Mouse (Mus musculus) limb, embryonic 12.5 days (tissue): ENCODE results near the gene Ajap1. TPM values are rescaled to one million over a fixed set of nuclear protein-coding genes. Genes with fewer than 3 reads are reported as not detected.

Experiments
- ATAC-seq: fragments of 200-750 bp; cut with Nextera tagmentation; 2 replicates; pipeline ENCODE4 v1.8.0; 2017; ENCODE audit warnings: low read depth, moderate TSS enrichment; ENCODE audit not compliant: insufficient number of reproducible peaks, insufficient read depth, low FRiP score, low TSS enrichment
- H3K27ac ChIP-seq: fragments of 300-500 bp; sonication (generic); 2 replicates; pipeline ENCODE4 v1.5.1; 2016; ENCODE audit warnings: mild to moderate bottlenecking, moderate library complexity
- H3K27me3 ChIP-seq: fragments of 300-500 bp; sonication (generic); 2 replicates; pipeline ENCODE4 v1.6.1; 2016; ENCODE audit warnings: mild to moderate bottlenecking, moderate library complexity
- H3K36me3 ChIP-seq: fragments of 300-500 bp; sonication (generic); 2 replicates; pipeline ENCODE4 v1.6.1; 2016; ENCODE audit warnings: mild to moderate bottlenecking, moderate library complexity
- H3K4me1 ChIP-seq: fragments of 300-500 bp; sonication (generic); replicated peaks from 2 replicates; pipeline ENCODE4 v1.6.1; 2016
- H3K4me2 ChIP-seq: fragments of 300-500 bp; sonication (generic); 2 replicates; pipeline ENCODE4 v1.6.1; 2016; ENCODE audit warnings: mild to moderate bottlenecking, moderate library complexity
- H3K4me3 ChIP-seq: fragments of 300-500 bp; sonication (generic); replicated peaks from 2 replicates; pipeline ENCODE4 v1.5.1; 2016; ENCODE audit warnings: mild to moderate bottlenecking
- H3K9ac ChIP-seq: fragments of 300-500 bp; sonication (generic); replicated peaks from 2 replicates; pipeline ENCODE4 v1.6.1; 2016; ENCODE audit warnings: mild to moderate bottlenecking, moderate library complexity
- H3K9me3 ChIP-seq: fragments of 300-500 bp; sonication (generic); 2 replicates; pipeline ENCODE4 v1.6.1; 2016; ENCODE audit warnings: mild to moderate bottlenecking, moderate library complexity
- WGBS: fragments of 180-500 bp; shearing (Covaris S2); methylation state at CpG from one replicate; pipeline ENCODE4 v1.1.7; 2016; 5-methylcytosine and 5-hydroxymethylcytosine counted together
- polyA plus RNA-seq: library from polyadenylated mRNA; unstranded; fragments of >200 nt; fragmentation: Nextera tagmentation; extraction: Ambion mirVana; gene quantifications from 2 replicates; pipeline ENCODE4 v1.2.1, GENCODE M21; 2016

Ajap1 gene
- polyA plus RNA-seq, 1 experiment from 2014 or later = 0.61 TPM

- Histone ChIP-seq H3K36me3 (no peaks in the 10 kb centered on the region), H3K9ac (no peak overlapping the region), H3K27ac (no peak overlapping the region), H3K27me3 (peaks cover 61% of the 10 kb centered on the region), H3K4me1 (peaks cover 47% of the 10 kb centered on the region), H3K9me3 (no peaks in the 10 kb centered on the region), H3K4me3 (peak overlapping the region; percentile 15; the same call in 1 of the 2 replicates), H3K4me2 (peak overlapping the region; percentile 45)
- no peak for ATAC-seq
- WGBS = 1% methylated on average over 7 of the region's 7 CpGs
These were observed 1.8 kb upstream of the Ajap1 start for GRCm38 (mm10) chr4:153484392-153484791.

GRCm38 (mm10) chr4:153481361-153482234 lies 1.0 kb downstream of the Ajap1 start:
- Histone ChIP-seq H3K4me1 (peaks cover 56% of the 10 kb centered on the region), H3K27me3 (peaks cover 84% of the 10 kb centered on the region), H3K9me3 (no peaks in the 10 kb centered on the region), H3K9ac (peak overlapping the region; percentile 56), H3K36me3 (no peaks in the 10 kb centered on the region), H3K4me3 (peak overlapping the region; percentile 48), H3K27ac (no peak overlapping the region), H3K4me2 (peak overlapping the region; percentile 91)
- 1% methylated on average over 69 of the region's 71 CpGs for WGBS
- ATAC-seq = no peak

- peak overlapping the region; percentile 91 for H3K4me2 ChIP-seq
- 2% methylated on average over 19 of the region's 19 CpGs for WGBS
- ATAC-seq = no peak
- H3K27ac ChIP-seq = no peak overlapping the region
- no peak overlapping the region for H3K9ac ChIP-seq
- H3K27me3 ChIP-seq = peaks cover 85% of the 10 kb centered on the region
- no peaks in the 10 kb centered on the region for H3K36me3 ChIP-seq
- peaks cover 56% of the 10 kb centered on the region for H3K4me1 ChIP-seq
- H3K9me3 ChIP-seq = no peaks in the 10 kb centered on the region
- H3K4me3 ChIP-seq = peak overlapping the region; percentile 48
These were observed 1.9 kb downstream of the Ajap1 start for GRCm38 (mm10) chr4:153480551-153481262.

- Histone ChIP-seq H3K27me3 (peaks cover 78% of the 10 kb centered on the region), H3K9me3 (no peaks in the 10 kb centered on the region), H3K4me1 (peaks cover 51% of the 10 kb centered on the region), H3K27ac (no peak overlapping the region), H3K4me2 (no peak overlapping the region), H3K9ac (no peak overlapping the region), H3K4me3 (no peak overlapping the region), H3K36me3 (no peaks in the 10 kb centered on the region)
- 24% methylated on average over 8 of the region's 8 CpGs for WGBS
- no peak for ATAC-seq
These were observed 3.5 kb downstream of the Ajap1 start for GRCm38 (mm10) chr4:153479144-153479543.

- Histone ChIP-seq H3K4me2 (no peak overlapping the region), H3K27ac (no peak overlapping the region), H3K36me3 (no peaks in the 10 kb centered on the region; the same call in 1 of the 2 replicates), H3K9me3 (peaks cover 13% of the 10 kb centered on the region), H3K4me3 (no peak overlapping the region), H3K27me3 (peaks cover 27% of the 10 kb centered on the region), H3K4me1 (0 out of 2 replicates have a peak, but pooled peaks cover 3% of the 10 kb centered on the region), H3K9ac (no peak overlapping the region)
- no peak for ATAC-seq
- WGBS = 76% methylated on average over 4 of the region's 4 CpGs
These were observed 8.9 kb downstream of the Ajap1 start for GRCm38 (mm10) chr4:153473480-153474252.

- ATAC-seq = no peak
- whole genome bisulfite sequencing = 91% methylated on average over 15 of the region's 15 CpGs
- Histone ChIP-seq H3K27ac (no peak overlapping the region), H3K9me3 (peaks cover 13% of the 10 kb centered on the region), H3K4me1 (0 out of 2 replicates have a peak, but pooled peaks cover 6% of the 10 kb centered on the region), H3K27me3 (peaks cover 3% of the 10 kb centered on the region; the same call in 1 of the 2 replicates), H3K4me2 (no peak overlapping the region), H3K9ac (no peak overlapping the region), H3K36me3 (no peaks in the 10 kb centered on the region; the same call in 1 of the 2 replicates), H3K4me3 (no peak overlapping the region)
These were observed 12.9 kb downstream of the Ajap1 start for GRCm38 (mm10) chr4:153469712-153470111.

- Histone ChIP-seq H3K9me3 (no peaks in the 10 kb centered on the region), H3K36me3 (no peaks in the 10 kb centered on the region), H3K4me2 (no peak overlapping the region), H3K4me3 (no peak overlapping the region), H3K9ac (no peak overlapping the region), H3K27me3 (peaks cover 2% of the 10 kb centered on the region; the same call in 1 of the 2 replicates), H3K4me1 (0 out of 2 replicates have a peak, but pooled peaks cover under 1% of the 10 kb centered on the region), H3K27ac (no peak overlapping the region)
- WGBS = 80% methylated on average over 15 of the region's 15 CpGs
- ATAC-seq = no peak
These were observed 22.7 kb downstream of the Ajap1 start for GRCm38 (mm10) chr4:153459934-153460333.

- WGBS = 94% methylated on average over 9 of the region's 9 CpGs
- Histone ChIP-seq H3K4me3 (no peak overlapping the region), H3K9me3 (no peaks in the 10 kb centered on the region), H3K4me1 (no peaks in the 10 kb centered on the region), H3K4me2 (no peak overlapping the region), H3K27me3 (peaks cover 2% of the 10 kb centered on the region; the same call in 1 of the 2 replicates), H3K9ac (no peak overlapping the region), H3K36me3 (no peaks in the 10 kb centered on the region), H3K27ac (no peak overlapping the region)
- no peak for ATAC-seq
These were observed 23.1 kb downstream of the Ajap1 start for GRCm38 (mm10) chr4:153459503-153459902.

- no peak for ATAC-seq
These were observed 23.8 kb downstream of the Ajap1 start for GRCm38 (mm10) chr4:153458821-153459220.

GRCm38 (mm10) chr4:153453496-153453895 lies 29.1 kb downstream of the Ajap1 start:
- no peak for ATAC-seq
- H3K9me3 ChIP-seq = no peaks in the 10 kb centered on the region
- WGBS = 85% methylated on average over 7 of the region's 7 CpGs
- no peak overlapping the region for H3K4me3 ChIP-seq
- no peaks in the 10 kb centered on the region for H3K4me1 ChIP-seq
- no peaks in the 10 kb centered on the region; the same call in 1 of the 2 replicates for H3K27me3 ChIP-seq
- H3K9ac ChIP-seq = no peak overlapping the region
- H3K4me2 ChIP-seq = no peak overlapping the region
- no peak overlapping the region for H3K27ac ChIP-seq
- no peaks in the 10 kb centered on the region for H3K36me3 ChIP-seq

More at GRCm38 (mm10) chr4:153458821-153459220, 23.8 kb downstream of the Ajap1 start:
- no peak overlapping the region for H3K9ac ChIP-seq
- no peak overlapping the region for H3K4me3 ChIP-seq
- no peak overlapping the region for H3K27ac ChIP-seq
- H3K36me3 ChIP-seq = no peaks in the 10 kb centered on the region
- no peaks in the 10 kb centered on the region for H3K4me1 ChIP-seq
- no peak overlapping the region for H3K4me2 ChIP-seq
- 88% methylated on average over 15 of the region's 15 CpGs for WGBS
- H3K9me3 ChIP-seq = no peaks in the 10 kb centered on the region
- peaks cover 2% of the 10 kb centered on the region; the same call in 1 of the 2 replicates for H3K27me3 ChIP-seq
